Mouse (Mus musculus): ENCODE data around the gene Gria4.

- TF ChIP-seq CTCF (IDR thresholded peaks at IDR 0.05; ENCODE audit: extremely low read depth, insufficient read depth, insufficient read length, insufficient replicate concordance) (no peak), POLR2A (IDR thresholded peaks at IDR 0.05; ENCODE audit: low read depth, low read length) (no peak)
These were observed 190.7 kb downstream of the Gria4 start for GRCm38 (mm10) chr9:4605354-4605753.
